Mouse (Mus musculus) monocyte, adult 5-6 weeks (primary cell): ENCODE measurements around the gene Rexo1. TPM values are rescaled to one million over a fixed set of nuclear protein-coding genes. Genes with fewer than 3 reads are reported as not detected.

Source experiments
- ATAC-seq: fragments of 153-309, 156-312 bp; replicated peaks from 2 replicates; pipeline ENCODE4 v1.8.0; 2017; ENCODE audit warnings: mild to moderate bottlenecking; ENCODE audit not compliant: low TSS enrichment, insufficient number of reproducible peaks, severe bottlenecking, poor library complexity, low FRiP score
- total RNA-seq: library from RNA; stranded (forward); fragments of 200-1000, 200-491, 200-594 nt; gene quantifications from 3 replicates; pipeline ENCODE4 v1.2.3, GENCODE M21; 2017

Rexo1 gene
- total RNA-seq, 1 experiment from 2014 or later: 24.1 TPM

GRCm38 (mm10) chr10:80568876-80569275, 7.5 kb upstream of the Rexo1 start:
- no peak for ATAC-seq

- peak; percentile 45 for ATAC-seq
These were observed 5.2 kb upstream of the Rexo1 start for GRCm38 (mm10) chr10:80566375-80567092.

- no peak; the same call in 1 of the 2 replicates for ATAC-seq
These were observed 739 bp downstream of the Rexo1 start for GRCm38 (mm10) chr10:80560621-80561020.

- no peak for ATAC-seq
These were observed 1.9 kb downstream of the Rexo1 start for GRCm38 (mm10) chr10:80559431-80559830.

- ATAC-seq: no peak
These were observed 3.9 kb downstream of the Rexo1 start for GRCm38 (mm10) chr10:80557346-80557965.

GRCm38 (mm10) chr10:80553997-80554396, 7.4 kb downstream of the Rexo1 start:
- ATAC-seq: no peak

GRCm38 (mm10) chr10:80553575-80553974, 7.8 kb downstream of the Rexo1 start:
- no peak for ATAC-seq

- ATAC-seq: no peak
These were observed 9.0 kb downstream of the Rexo1 start for GRCm38 (mm10) chr10:80552364-80552763.

- ATAC-seq: no peak
These were observed 12.1 kb downstream of the Rexo1 start for GRCm38 (mm10) chr10:80549279-80549678.

GRCm38 (mm10) chr10:80548428-80549006, 12.8 kb downstream of the Rexo1 start:
- peak; percentile 54; the same call in 1 of the 2 replicates for ATAC-seq

- no peak for ATAC-seq
These were observed 13.8 kb downstream of the Rexo1 start for GRCm38 (mm10) chr10:80547539-80547938.

GRCm38 (mm10) chr10:80546945-80547344, 14.4 kb downstream of the Rexo1 start:
- no peak for ATAC-seq

GRCm38 (mm10) chr10:80545590-80545989, 15.8 kb downstream of the Rexo1 start:
- no peak for ATAC-seq

- ATAC-seq: no peak
These were observed 17.5 kb downstream of the Rexo1 start for GRCm38 (mm10) chr10:80543873-80544272.

- ATAC-seq: no peak
These were observed 21.9 kb downstream of the Rexo1 start for GRCm38 (mm10) chr10:80539493-80539892.

GRCm38 (mm10) chr10:80538710-80539394, 22.5 kb downstream of the Rexo1 start, which contains the start of gene Atp8b3:
Gene Atp8b3 (minus strand): TSS chr10:80539124.
- peak; percentile 70 for ATAC-seq

- ATAC-seq: no peak
These were observed 23.2 kb downstream of the Rexo1 start for GRCm38 (mm10) chr10:80538180-80538579.

- ATAC-seq: no peak
These were observed 25.6 kb downstream of the Rexo1 start for GRCm38 (mm10) chr10:80535711-80536110.

GRCm38 (mm10) chr10:80535071-80535470, 26.3 kb downstream of the Rexo1 start:
- ATAC-seq: no peak
